Mouse (Mus musculus) testis, adult 2 months (tissue): ENCODE measurements around the gene Cd8a.

Source experiments
- CTCF ChIP-seq: fragments of 200-500 bp; IDR thresholded peaks from 2 replicates; pipeline ENCODE4 v1.5.1; 2012; ENCODE audit warnings: low read depth, mild to moderate bottlenecking, inconsistent platforms, low read length, moderate library complexity; ENCODE audit not compliant: control insufficient read depth, insufficient read depth, insufficient replicate concordance
- POLR2A ChIP-seq: fragments of 200-500 bp; IDR thresholded peaks from 2 replicates; pipeline ENCODE4 v1.6.1; 2012; ENCODE audit warnings: low read depth, mild to moderate bottlenecking, inconsistent platforms, low read length, moderate library complexity; ENCODE audit not compliant: control insufficient read depth

DNA sequence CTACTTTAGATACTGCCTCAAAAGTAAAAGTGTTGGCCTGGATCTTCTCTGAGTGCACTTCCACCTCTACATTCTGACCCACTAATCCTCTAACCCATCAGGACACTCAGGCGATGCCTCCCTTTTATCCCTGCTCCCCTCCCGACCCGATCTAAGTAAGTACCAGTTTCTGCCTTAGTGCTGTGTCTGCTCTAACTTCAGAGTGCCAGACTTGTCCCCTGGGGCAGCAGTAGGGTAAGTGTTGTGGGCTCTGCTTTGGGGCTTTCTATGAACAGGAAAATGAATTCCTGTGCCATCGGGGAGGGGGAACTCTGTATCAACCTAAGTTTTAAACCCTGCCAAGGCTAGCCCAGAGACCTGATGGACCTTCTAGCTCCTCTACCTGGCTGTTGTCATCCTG lies 13.0 kb upstream of the Cd8a start:
- no peak for TF ChIP-seq CTCF
- TF ChIP-seq POLR2A, result no peak
